Mouse (Mus musculus): Measurements from ENCODE around the gene Gm20865.
"Not testable (repeated sequence)": the region's sequence is repeated elsewhere in the genome, so short reads cannot be mapped to it uniquely, and the experiment has no call there.

DNA sequence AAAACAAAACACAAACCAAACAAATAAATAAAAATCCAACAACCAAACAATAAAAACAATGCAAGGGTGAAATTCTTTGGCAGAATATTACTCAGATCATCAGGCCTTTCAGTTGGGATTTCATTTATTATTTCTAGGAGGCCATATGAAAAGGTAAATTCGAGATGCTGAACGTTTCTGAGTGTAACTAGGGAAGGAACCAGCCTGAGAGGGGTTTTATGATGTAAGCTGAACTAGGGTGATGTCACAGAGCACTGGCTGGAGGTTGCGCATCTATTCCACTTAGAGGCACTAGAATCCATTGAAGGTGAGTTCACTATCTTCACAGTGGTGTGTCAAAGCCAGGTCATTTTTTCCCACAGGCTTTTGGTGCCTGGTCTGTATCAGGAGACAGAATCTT, at the start of gene Gm20865:
- not testable (repeated sequence) for TF ChIP-seq POLR2A (IDR thresholded peaks at IDR 0.05; ENCODE audit: borderline replicate concordance, low read depth, low read length); CTCF (IDR thresholded peaks at IDR 0.05; ENCODE audit: low read depth, low read length)
